Mouse (Mus musculus) heart, embryonic 15.5 days (tissue): ENCODE results near the gene Syngr3. TPM values are rescaled to one million over a fixed set of nuclear protein-coding genes. Genes with fewer than 3 reads are reported as not detected.

Source experiments
- ATAC-seq: fragments of 200-750 bp; cut with Nextera tagmentation; replicated peaks from 2 replicates; pipeline ENCODE4 v1.8.0; 2017; ENCODE audit warnings: low read depth, moderate TSS enrichment; ENCODE audit not compliant: insufficient number of reproducible peaks, insufficient read depth, low FRiP score
- H3K27ac ChIP-seq: fragments of 300-500 bp; sonication (generic); 2 replicates; pipeline ENCODE4 v1.5.1; 2015; ENCODE audit warnings: mild to moderate bottlenecking, inconsistent platforms
- H3K27me3 ChIP-seq: fragments of 300-500 bp; sonication (generic); 2 replicates; pipeline ENCODE4 v1.6.1; 2015; ENCODE audit warnings: inconsistent platforms
- H3K36me3 ChIP-seq: fragments of 300-500 bp; sonication (generic); 2 replicates; pipeline ENCODE4 v1.6.1; 2015; ENCODE audit warnings: mild to moderate bottlenecking, inconsistent platforms
- H3K4me1 ChIP-seq: fragments of 300-500 bp; sonication (generic); replicated peaks from 2 replicates; pipeline ENCODE4 v1.6.1; 2015; ENCODE audit warnings: inconsistent platforms
- H3K4me2 ChIP-seq: fragments of 300-500 bp; sonication (generic); 2 replicates; pipeline ENCODE4 v1.6.1; 2015; ENCODE audit warnings: inconsistent platforms, mild to moderate bottlenecking, moderate library complexity
- H3K4me3 ChIP-seq: fragments of 300-500 bp; sonication (generic); 2 replicates; pipeline ENCODE4 v1.5.1; 2015; ENCODE audit warnings: mild to moderate bottlenecking, inconsistent platforms
- H3K9ac ChIP-seq: fragments of 300-500 bp; sonication (generic); 2 replicates; pipeline ENCODE4 v1.6.1; 2015; ENCODE audit warnings: mild to moderate bottlenecking, inconsistent platforms
- H3K9me3 ChIP-seq: fragments of 300-500 bp; sonication (generic); replicated peaks from 2 replicates; pipeline ENCODE4 v1.6.1; 2016; ENCODE audit warnings: inconsistent platforms
- WGBS: fragments of 180-500 bp; shearing (Covaris S2); methylation state at CpG from one replicate; pipeline ENCODE4 v1.1.7; 2015; ENCODE audit warnings: mixed read lengths; 5-methylcytosine and 5-hydroxymethylcytosine counted together
- polyA plus RNA-seq: library from polyadenylated mRNA; unstranded; fragments of >200 nt; fragmentation: Nextera tagmentation; extraction: Ambion mirVana; gene quantifications from 2 replicates; pipeline ENCODE4 v1.2.1, GENCODE M21; 2015

Syngr3 gene
- polyA plus RNA-seq, 1 experiment from 2014 or later: 0.44 TPM

GRCm38 (mm10) chr17:24697985-24698384 is 8.2 kb upstream of the Syngr3 start:
- no peaks in the 10 kb centered on the region for H3K9me3 ChIP-seq
- no peak overlapping the region for H3K4me2 ChIP-seq
- no peak for ATAC-seq
- H3K4me3 ChIP-seq: no peak overlapping the region
- H3K36me3 ChIP-seq: peaks cover 39% of the 10 kb centered on the region
- peaks cover 21% of the 10 kb centered on the region for H3K4me1 ChIP-seq
- H3K9ac ChIP-seq: no peak overlapping the region
- H3K27me3 ChIP-seq: no peaks in the 10 kb centered on the region
- no peak overlapping the region for H3K27ac ChIP-seq
- 21% methylated on average over 5 of the region's 5 CpGs for WGBS

GRCm38 (mm10) chr17:24696011-24696697 is 6.4 kb upstream of the Syngr3 start, which contains the start of the genes Gfer and Noxo1:
Gfer (minus strand) TSS chr17:24696156.
Noxo1 (plus strand) TSS chr17:24696234.
- H3K9me3 ChIP-seq: no peaks in the 10 kb centered on the region
- H3K4me1 ChIP-seq: peaks cover 21% of the 10 kb centered on the region
- peak; percentile 94 for ATAC-seq
- H3K4me3 ChIP-seq: peak within 1 kb of the TSS; percentile 76
- peaks cover 24% of the 10 kb centered on the region for H3K36me3 ChIP-seq
- H3K4me2 ChIP-seq: peak within 1 kb of the TSS; percentile 92
- H3K27ac ChIP-seq: peak within 1 kb of the TSS; percentile 81
- H3K27me3 ChIP-seq: peaks cover under 1% of the 10 kb centered on the region; the same call in 1 of the 2 replicates
- under 1% methylated on average over 62 of the region's 76 CpGs for WGBS
- H3K9ac ChIP-seq: peak within 1 kb of the TSS; percentile 76

- 13% methylated on average over 31 of the region's 51 CpGs for WGBS
- H3K4me1 ChIP-seq: peaks cover 21% of the 10 kb centered on the region
- H3K27me3 ChIP-seq: peaks cover 8% of the 10 kb centered on the region
- H3K9me3 ChIP-seq: no peaks in the 10 kb centered on the region
- peak overlapping the region; percentile 76 for H3K9ac ChIP-seq
- no peak; the same call in 1 of the 2 replicates for ATAC-seq
- peak overlapping the region; percentile 76 for H3K4me3 ChIP-seq
- peak overlapping the region; percentile 92 for H3K4me2 ChIP-seq
- H3K36me3 ChIP-seq: peaks cover 17% of the 10 kb centered on the region
- peak overlapping the region; percentile 81 for H3K27ac ChIP-seq
Measured at GRCm38 (mm10) chr17:24695326-24696010, 5.7 kb upstream of the Syngr3 start.

GRCm38 (mm10) chr17:24692385-24692784 is 2.6 kb upstream of the Syngr3 start:
- ATAC-seq: no peak
- Histone ChIP-seq H3K4me3 (no peak overlapping the region), H3K9me3 (no peaks in the 10 kb centered on the region), H3K36me3 (peaks cover 7% of the 10 kb centered on the region; the same call in 1 of the 2 replicates), H3K4me2 (no peak overlapping the region), H3K4me1 (peaks cover 32% of the 10 kb centered on the region), H3K27me3 (peaks cover 38% of the 10 kb centered on the region), H3K9ac (no peak overlapping the region), H3K27ac (no peak overlapping the region)
- WGBS: 84% methylated on average over 5 of the region's 5 CpGs

GRCm38 (mm10) chr17:24687599-24687998 is 2.2 kb downstream of the Syngr3 start:
- no peak for ATAC-seq
- 21% methylated on average over 23 of the region's 23 CpGs for WGBS
- H3K27ac ChIP-seq: no peak overlapping the region
- H3K9me3 ChIP-seq: no peaks in the 10 kb centered on the region
- peak overlapping the region; percentile 41 for H3K4me3 ChIP-seq
- H3K27me3 ChIP-seq: peaks cover 50% of the 10 kb centered on the region
- H3K9ac ChIP-seq: peak overlapping the region; percentile 12; the same call in 1 of the 2 replicates
- H3K4me1 ChIP-seq: peaks cover 20% of the 10 kb centered on the region
- H3K36me3 ChIP-seq: peaks cover under 1% of the 10 kb centered on the region; the same call in 1 of the 2 replicates
- H3K4me2 ChIP-seq: peak overlapping the region; percentile 65

- Histone ChIP-seq H3K36me3 (peaks cover 4% of the 10 kb centered on the region; the same call in 1 of the 2 replicates), H3K9me3 (no peaks in the 10 kb centered on the region), H3K4me3 (peak overlapping the region; percentile 41), H3K9ac (peak overlapping the region; percentile 12; the same call in 1 of the 2 replicates), H3K4me1 (peaks cover 20% of the 10 kb centered on the region), H3K27me3 (peaks cover 50% of the 10 kb centered on the region), H3K4me2 (peak overlapping the region; percentile 65), H3K27ac (no peak overlapping the region)
- 3% methylated on average over 25 of the region's 25 CpGs for WGBS
- peak; percentile 56 for ATAC-seq
Measured at GRCm38 (mm10) chr17:24687146-24687595, 2.6 kb downstream of the Syngr3 start.

GRCm38 (mm10) chr17:24686514-24686913 is 3.2 kb downstream of the Syngr3 start:
- Histone ChIP-seq H3K4me3 (peak overlapping the region; percentile 18), H3K27me3 (peaks cover 50% of the 10 kb centered on the region), H3K9me3 (no peaks in the 10 kb centered on the region), H3K27ac (no peak overlapping the region), H3K36me3 (peaks cover 10% of the 10 kb centered on the region), H3K4me1 (peaks cover 20% of the 10 kb centered on the region), H3K4me2 (peak overlapping the region; percentile 33), H3K9ac (no peak overlapping the region)
- no peak for ATAC-seq
- 28% methylated on average over 16 of the region's 16 CpGs for WGBS

- H3K9me3 ChIP-seq: no peaks in the 10 kb centered on the region
- WGBS: 90% methylated on average over 24 of the region's 24 CpGs
- no peak overlapping the region for H3K27ac ChIP-seq
- no peak for ATAC-seq
- H3K36me3 ChIP-seq: peaks cover 59% of the 10 kb centered on the region
- no peak overlapping the region for H3K9ac ChIP-seq
- no peak overlapping the region for H3K4me2 ChIP-seq
- H3K27me3 ChIP-seq: no peaks in the 10 kb centered on the region
- no peak overlapping the region for H3K4me3 ChIP-seq
- peaks cover 12% of the 10 kb centered on the region for H3K4me1 ChIP-seq
Measured at GRCm38 (mm10) chr17:24677500-24678080, 12.2 kb downstream of the Syngr3 start.

GRCm38 (mm10) chr17:24676877-24677276 is 12.9 kb downstream of the Syngr3 start:
- 91% methylated on average over 5 of the region's 5 CpGs for WGBS
- no peak overlapping the region for H3K4me2 ChIP-seq
- peaks cover 18% of the 10 kb centered on the region for H3K4me1 ChIP-seq
- no peak overlapping the region for H3K4me3 ChIP-seq
- H3K27me3 ChIP-seq: no peaks in the 10 kb centered on the region
- ATAC-seq: no peak
- H3K27ac ChIP-seq: no peak overlapping the region
- peaks cover 52% of the 10 kb centered on the region for H3K36me3 ChIP-seq
- no peaks in the 10 kb centered on the region for H3K9me3 ChIP-seq
- no peak overlapping the region for H3K9ac ChIP-seq

GRCm38 (mm10) chr17:24676187-24676586 is 13.6 kb downstream of the Syngr3 start:
- H3K9ac ChIP-seq: no peak overlapping the region
- no peaks in the 10 kb centered on the region for H3K27me3 ChIP-seq
- no peak overlapping the region for H3K4me3 ChIP-seq
- H3K27ac ChIP-seq: no peak overlapping the region
- H3K36me3 ChIP-seq: peaks cover 46% of the 10 kb centered on the region
- no peak overlapping the region for H3K4me2 ChIP-seq
- ATAC-seq: no peak
- H3K9me3 ChIP-seq: no peaks in the 10 kb centered on the region
- 57% methylated on average over 2 of the region's 2 CpGs for WGBS
- H3K4me1 ChIP-seq: peaks cover 24% of the 10 kb centered on the region

- Histone ChIP-seq H3K27me3 (no peaks in the 10 kb centered on the region), H3K4me3 (no peak overlapping the region), H3K4me1 (peaks cover 35% of the 10 kb centered on the region), H3K4me2 (no peak overlapping the region), H3K9ac (0 out of 2 replicates have a peak overlapping the region, but pooled peaks have one; percentile 4), H3K36me3 (peaks cover 28% of the 10 kb centered on the region), H3K27ac (no peak overlapping the region), H3K9me3 (no peaks in the 10 kb centered on the region)
- no peak for ATAC-seq
- WGBS: 53% methylated on average over 7 of the region's 7 CpGs
Measured at GRCm38 (mm10) chr17:24674277-24674676, 15.5 kb downstream of the Syngr3 start.
